Mouse (Mus musculus) left cerebral cortex, adult 6 months (tissue): Measurements from ENCODE around the gene Cpn2. TPM values are rescaled to one million over a fixed set of nuclear protein-coding genes. Genes with fewer than 3 reads are reported as not detected.

ENCODE experiments used
- long read RNA-seq, 2 experiments: library from polyadenylated mRNA; unstranded; transcript quantifications; one replicate each; pipeline ENCODE4 v2.0.0; 2019 to 2020
- polyA plus RNA-seq: library from polyadenylated mRNA; unstranded; fragments of <200 nt; fragmentation: Nextera tagmentation; gene quantifications from 2 replicates; pipeline ENCODE4 v1.2.3, GENCODE M21; 2021

Gene Cpn2
- polyA plus RNA-seq, result not detected in 2 replicates
- long read RNA-seq, experiment 1, result 0 reads
- long read RNA-seq, experiment 2, result 0 reads

DNA sequence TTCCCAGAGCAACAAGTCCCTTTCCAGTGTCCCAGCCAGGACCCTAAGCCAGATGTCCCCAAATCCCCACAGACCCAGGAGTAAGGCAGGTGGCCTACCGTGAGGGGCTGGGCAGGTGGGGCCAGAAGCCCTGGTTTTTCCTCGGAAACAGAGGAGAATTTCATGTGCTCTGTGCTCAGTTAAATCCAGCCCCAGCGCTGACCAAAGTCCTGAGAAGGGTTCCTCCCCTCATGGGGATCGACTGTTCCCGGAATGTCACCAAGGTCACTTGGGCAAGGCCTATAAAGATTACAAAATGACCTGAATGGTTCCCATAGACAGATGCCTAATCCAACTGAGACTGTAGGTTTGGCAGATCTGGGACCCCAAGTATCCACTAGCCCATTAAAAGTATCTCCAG is at the start of gene Cpn2:
Cpn2 (minus strand) TSS at position 141 of the 400 bp plus-strand sequence.

GRCm38 (mm10) chr16:30310647-30311046 is 43.3 kb upstream of the Cpn2 start, which contains the start of gene Gp5:
Gp5 (minus strand) TSS chr16:30310779.

DNA sequence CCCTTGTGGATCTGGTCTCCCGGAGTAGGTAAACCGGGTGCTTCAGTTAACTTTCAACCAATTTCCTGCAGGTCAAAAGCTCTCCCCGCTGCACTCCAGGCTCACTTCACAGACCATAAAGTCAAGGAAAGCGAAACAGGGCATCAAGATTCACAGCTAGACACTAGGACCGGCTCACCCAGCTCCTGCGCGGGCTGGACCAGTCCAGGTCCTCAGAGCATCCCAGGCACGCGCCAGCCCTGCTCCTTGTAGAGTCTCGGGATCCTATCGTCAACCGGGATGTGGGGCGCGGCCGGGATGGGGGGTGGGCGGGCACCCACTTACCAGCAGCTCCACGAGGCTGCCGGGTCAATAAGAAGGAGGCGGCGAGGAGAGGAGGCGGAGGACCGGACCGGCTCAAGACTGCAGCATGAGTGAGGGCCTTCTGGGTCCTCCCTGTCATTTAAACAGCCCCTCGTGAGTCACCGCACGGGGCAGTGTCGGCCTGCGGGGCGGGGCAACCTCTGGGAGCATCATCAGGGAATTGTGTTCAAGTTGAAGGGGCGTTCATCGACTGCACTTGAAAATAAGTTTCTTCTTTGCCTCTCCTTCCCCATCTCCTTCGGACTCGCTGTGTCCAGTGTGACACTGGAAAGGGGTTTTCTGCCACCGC is 15.7 kb upstream of the Cpn2 start, which contains the start of gene Lrrc15:
Lrrc15 (minus strand) TSS at position 413 of the 652 bp plus-strand sequence.

Other genes with a start within 250 kb of the Cpn2 start
- 6.4 and 12.7 TPM in 2 replicates for gene Hes1, start 203.1 kb downstream of the Cpn2 start, polyA plus RNA-seq
- gene Lrrc15, start 15.8 kb upstream of the Cpn2 start, polyA plus RNA-seq, result not detected in 2 replicates
- 1.2 and 1.4 TPM in 2 replicates for gene Gp5, start 43.3 kb upstream of the Cpn2 start, polyA plus RNA-seq
- gene Atp13a3, start 138.5 kb upstream of the Cpn2 start, polyA plus RNA-seq, result 2.7 and 3.4 TPM in 2 replicates